Mouse (Mus musculus) limb, embryonic 12.5 days (tissue): ENCODE data around the gene Tex38. TPM values are rescaled to one million over a fixed set of nuclear protein-coding genes. Genes with fewer than 3 reads are reported as not detected.

Experiments
- ATAC-seq: fragments of 200-750 bp; cut with Nextera tagmentation; 2 replicates; pipeline ENCODE4 v1.8.0; 2017; ENCODE audit warnings: low read depth, moderate TSS enrichment; ENCODE audit not compliant: insufficient number of reproducible peaks, insufficient read depth, low FRiP score, low TSS enrichment
- H3K27ac ChIP-seq: fragments of 300-500 bp; sonication (generic); 2 replicates; pipeline ENCODE4 v1.5.1; 2016; ENCODE audit warnings: mild to moderate bottlenecking, moderate library complexity
- H3K27me3 ChIP-seq: fragments of 300-500 bp; sonication (generic); 2 replicates; pipeline ENCODE4 v1.6.1; 2016; ENCODE audit warnings: mild to moderate bottlenecking, moderate library complexity
- H3K36me3 ChIP-seq: fragments of 300-500 bp; sonication (generic); 2 replicates; pipeline ENCODE4 v1.6.1; 2016; ENCODE audit warnings: mild to moderate bottlenecking, moderate library complexity
- H3K4me1 ChIP-seq: fragments of 300-500 bp; sonication (generic); replicated peaks from 2 replicates; pipeline ENCODE4 v1.6.1; 2016
- H3K4me2 ChIP-seq: fragments of 300-500 bp; sonication (generic); 2 replicates; pipeline ENCODE4 v1.6.1; 2016; ENCODE audit warnings: mild to moderate bottlenecking, moderate library complexity
- H3K4me3 ChIP-seq: fragments of 300-500 bp; sonication (generic); replicated peaks from 2 replicates; pipeline ENCODE4 v1.5.1; 2016; ENCODE audit warnings: mild to moderate bottlenecking
- H3K9ac ChIP-seq: fragments of 300-500 bp; sonication (generic); replicated peaks from 2 replicates; pipeline ENCODE4 v1.6.1; 2016; ENCODE audit warnings: mild to moderate bottlenecking, moderate library complexity
- H3K9me3 ChIP-seq: fragments of 300-500 bp; sonication (generic); 2 replicates; pipeline ENCODE4 v1.6.1; 2016; ENCODE audit warnings: mild to moderate bottlenecking, moderate library complexity
- WGBS: fragments of 180-500 bp; shearing (Covaris S2); methylation state at CpG from one replicate; pipeline ENCODE4 v1.1.7; 2016; 5-methylcytosine and 5-hydroxymethylcytosine counted together
- polyA plus RNA-seq: library from polyadenylated mRNA; unstranded; fragments of >200 nt; fragmentation: Nextera tagmentation; extraction: Ambion mirVana; gene quantifications from 2 replicates; pipeline ENCODE4 v1.2.1, GENCODE M21; 2016

Gene Tex38
- 0.36 TPM in 1 of 2 replicates, not detected in the other for polyA plus RNA-seq

- H3K4me3 ChIP-seq = no peak within 1 kb of the TSS
- no peak for ATAC-seq
- H3K36me3 ChIP-seq = peaks cover 16% of the 10 kb centered on the region
- 88% methylated on average over 3 of the region's 3 CpGs for WGBS
- no peaks in the 10 kb centered on the region for H3K9me3 ChIP-seq
- no peak within 1 kb of the TSS for H3K27ac ChIP-seq
- H3K9ac ChIP-seq = no peak within 1 kb of the TSS
- H3K4me2 ChIP-seq = no peak within 1 kb of the TSS
- H3K27me3 ChIP-seq = no peaks in the 10 kb centered on the region
- H3K4me1 ChIP-seq = peaks cover 12% of the 10 kb centered on the region
Observed at GRCm38 (mm10) chr4:115780918-115781317, at the start of gene Tex38. Tex38 (minus strand) TSS chr4:115781018.

DNA sequence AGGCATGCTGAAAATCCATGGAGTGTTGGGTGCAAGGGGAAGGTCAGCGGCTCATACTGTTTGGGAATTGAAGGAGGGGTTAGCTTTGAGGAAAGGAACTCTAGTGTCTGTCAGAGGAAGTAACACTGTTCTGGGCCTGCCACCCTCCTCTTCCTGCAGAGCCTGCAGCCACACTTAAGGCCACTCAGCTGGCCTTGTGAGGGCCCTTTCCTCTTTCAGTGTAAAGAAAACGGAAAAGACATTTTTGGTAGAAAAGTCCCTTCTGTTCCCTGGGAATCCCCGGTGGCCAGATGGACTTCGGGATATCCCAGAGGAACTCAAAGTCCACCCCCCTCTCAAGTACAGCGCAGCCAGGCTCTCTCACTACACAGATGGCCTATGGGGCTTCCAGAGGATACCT is 49.7 kb upstream of the Tex38 start:
- no peak for ATAC-seq
- H3K9ac ChIP-seq = no peak overlapping the region
- H3K4me3 ChIP-seq = no peak overlapping the region
- H3K27ac ChIP-seq = no peak overlapping the region
- no peak overlapping the region for H3K4me2 ChIP-seq
- WGBS = 80% methylated on average over 5 of the region's 5 CpGs
- no peaks in the 10 kb centered on the region for H3K9me3 ChIP-seq
- H3K27me3 ChIP-seq = peaks cover 8% of the 10 kb centered on the region; the same call in 1 of the 2 replicates
- peaks cover 36% of the 10 kb centered on the region for H3K36me3 ChIP-seq
- H3K4me1 ChIP-seq = peaks cover 8% of the 10 kb centered on the region

- Histone ChIP-seq H3K27me3 (peaks cover 8% of the 10 kb centered on the region; the same call in 1 of the 2 replicates), H3K4me1 (peaks cover 8% of the 10 kb centered on the region)
Observed at GRCm38 (mm10) chr4:115828572-115828902, 47.7 kb upstream of the Tex38 start.

GRCm38 (mm10) chr4:115827888-115828571 is 47.2 kb upstream of the Tex38 start, which contains the start of gene Mob3c:
Mob3c (plus strand) TSS chr4:115828092.
- peaks cover 17% of the 10 kb centered on the region; the same call in 1 of the 2 replicates for H3K36me3 ChIP-seq
- peak; percentile 79 for ATAC-seq
- peaks cover 8% of the 10 kb centered on the region; the same call in 1 of the 2 replicates for H3K27me3 ChIP-seq
- under 1% methylated on average over 48 of the region's 57 CpGs for WGBS
- H3K4me2 ChIP-seq = peak within 1 kb of the TSS; percentile 74
- H3K27ac ChIP-seq = peak within 1 kb of the TSS; percentile 70
- peak within 1 kb of the TSS; percentile 83 for H3K4me3 ChIP-seq
- H3K9ac ChIP-seq = peak within 1 kb of the TSS; percentile 74
- H3K4me1 ChIP-seq = peaks cover 8% of the 10 kb centered on the region
- no peaks in the 10 kb centered on the region for H3K9me3 ChIP-seq

More at GRCm38 (mm10) chr4:115828572-115828902, 47.7 kb upstream of the Tex38 start:
- ATAC-seq = no peak; the same call in none of the 2 replicates
- H3K27ac ChIP-seq = no peak overlapping the region
- peak overlapping the region; percentile 83 for H3K4me3 ChIP-seq
- peak overlapping the region; percentile 74 for H3K4me2 ChIP-seq
- H3K36me3 ChIP-seq = peaks cover 19% of the 10 kb centered on the region; the same call in 1 of the 2 replicates
- H3K9ac ChIP-seq = peak overlapping the region; percentile 74
- WGBS = 6% methylated on average over 8 of the region's 8 CpGs
- no peaks in the 10 kb centered on the region for H3K9me3 ChIP-seq

GRCm38 (mm10) chr4:115827535-115827887 is 46.7 kb upstream of the Tex38 start:
- Histone ChIP-seq H3K36me3 (peaks cover 15% of the 10 kb centered on the region; the same call in 1 of the 2 replicates), H3K27ac (peak overlapping the region; percentile 70), H3K27me3 (peaks cover 8% of the 10 kb centered on the region; the same call in 1 of the 2 replicates), H3K9ac (peak overlapping the region; percentile 74), H3K4me3 (peak overlapping the region; percentile 83), H3K9me3 (no peaks in the 10 kb centered on the region), H3K4me2 (peak overlapping the region; percentile 74), H3K4me1 (peaks cover 8% of the 10 kb centered on the region)
- no peak for ATAC-seq
- WGBS = 7% methylated on average over 4 of the region's 4 CpGs

- 69% methylated on average over 3 of the region's 3 CpGs for WGBS
- H3K9ac ChIP-seq = no peak overlapping the region
- H3K4me2 ChIP-seq = peak overlapping the region; percentile 74; the same call in 1 of the 2 replicates
- no peak for ATAC-seq
- H3K36me3 ChIP-seq = peaks cover 10% of the 10 kb centered on the region; the same call in 1 of the 2 replicates
- no peak overlapping the region for H3K27ac ChIP-seq
- H3K27me3 ChIP-seq = peaks cover 8% of the 10 kb centered on the region; the same call in 1 of the 2 replicates
- H3K9me3 ChIP-seq = no peaks in the 10 kb centered on the region
- peaks cover 8% of the 10 kb centered on the region for H3K4me1 ChIP-seq
- peak overlapping the region; percentile 83; the same call in 1 of the 2 replicates for H3K4me3 ChIP-seq
Observed at GRCm38 (mm10) chr4:115827066-115827465, 46.2 kb upstream of the Tex38 start.

DNA sequence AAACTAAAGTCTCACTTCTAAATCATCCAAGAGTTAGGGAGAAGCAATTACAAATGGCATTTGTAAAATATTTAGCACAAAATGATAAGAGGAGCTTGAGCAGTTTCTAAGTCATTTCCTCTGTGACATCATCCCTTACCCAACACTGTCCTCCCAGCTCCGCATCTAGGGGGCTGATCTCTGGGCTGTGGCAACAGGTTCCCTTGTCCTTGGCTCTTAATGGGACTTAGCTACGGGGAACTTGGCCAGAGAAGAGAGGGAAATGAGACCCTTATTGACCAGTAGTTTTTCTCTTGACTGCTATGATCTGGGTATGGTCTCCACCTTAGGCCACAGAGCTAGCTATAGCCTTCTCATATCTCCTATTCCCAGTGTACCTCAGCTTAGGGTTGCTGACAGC is 44.5 kb upstream of the Tex38 start:
- Histone ChIP-seq H3K4me2 (no peak overlapping the region), H3K27ac (no peak overlapping the region), H3K9me3 (no peaks in the 10 kb centered on the region), H3K36me3 (no peaks in the 10 kb centered on the region), H3K4me3 (no peak overlapping the region), H3K27me3 (peaks cover 2% of the 10 kb centered on the region; the same call in 1 of the 2 replicates), H3K9ac (no peak overlapping the region), H3K4me1 (peaks cover 8% of the 10 kb centered on the region)
- 75% methylated on average over 2 of the region's 2 CpGs for WGBS
- ATAC-seq = no peak

GRCm38 (mm10) chr4:115824178-115824577 is 43.4 kb upstream of the Tex38 start:
- H3K36me3 ChIP-seq = 0 out of 2 replicates have a peak, but pooled peaks cover 2% of the 10 kb centered on the region
- H3K4me1 ChIP-seq = peaks cover 8% of the 10 kb centered on the region
- no peak overlapping the region for H3K4me3 ChIP-seq
- H3K27ac ChIP-seq = no peak overlapping the region
- 65% methylated on average over 2 of the region's 2 CpGs for WGBS
- ATAC-seq = no peak
- no peak overlapping the region for H3K4me2 ChIP-seq
- H3K27me3 ChIP-seq = no peaks in the 10 kb centered on the region
- no peak overlapping the region for H3K9ac ChIP-seq
- H3K9me3 ChIP-seq = no peaks in the 10 kb centered on the region

DNA sequence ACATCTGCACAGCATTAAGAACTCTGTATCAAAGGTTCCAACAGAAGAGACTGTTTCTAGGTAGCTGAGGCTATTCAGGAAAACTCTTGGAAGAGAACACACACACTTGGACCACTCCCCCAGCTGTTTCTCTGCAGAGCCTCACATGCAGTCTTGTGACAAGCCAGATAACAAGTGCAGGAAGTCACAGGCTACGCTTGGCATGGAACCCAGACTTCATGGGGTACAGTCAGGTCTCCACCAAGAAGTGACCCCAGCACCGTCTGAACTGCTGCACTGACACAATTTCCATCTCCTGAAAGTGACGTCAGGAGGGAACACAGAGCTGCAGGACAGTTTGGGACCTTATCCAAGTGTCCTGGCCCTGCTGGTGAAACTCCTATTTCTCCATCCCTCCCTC is 41.1 kb upstream of the Tex38 start:
- Histone ChIP-seq H3K4me1 (no peaks in the 10 kb centered on the region), H3K4me2 (no peak overlapping the region), H3K36me3 (0 out of 2 replicates have a peak, but pooled peaks cover 2% of the 10 kb centered on the region), H3K9ac (no peak overlapping the region), H3K27ac (no peak overlapping the region), H3K9me3 (no peaks in the 10 kb centered on the region), H3K27me3 (no peaks in the 10 kb centered on the region), H3K4me3 (no peak overlapping the region)
- WGBS = 82% methylated on average over 3 of the region's 3 CpGs
- no peak for ATAC-seq

DNA sequence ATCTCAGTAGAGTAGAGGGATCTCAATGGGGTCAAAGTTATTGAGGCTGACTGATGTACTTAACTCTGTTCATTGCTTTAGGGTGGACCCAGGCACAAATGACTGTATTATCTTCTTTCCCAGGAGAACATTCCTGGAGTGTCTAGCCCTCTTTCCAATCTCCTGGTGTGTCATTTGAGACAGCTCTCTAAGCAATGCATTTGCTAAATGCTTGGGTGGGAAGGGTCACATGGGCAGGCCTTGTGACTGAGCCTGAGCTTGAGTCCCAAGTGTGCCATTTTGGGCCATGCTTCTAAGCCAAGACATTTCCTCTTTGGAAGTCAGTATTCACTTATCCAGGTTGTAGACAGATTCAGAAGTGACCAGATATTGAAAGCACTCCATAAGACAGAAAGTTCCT is 40.6 kb upstream of the Tex38 start:
- no peaks in the 10 kb centered on the region for H3K4me1 ChIP-seq
- H3K4me3 ChIP-seq = no peak overlapping the region
- H3K9me3 ChIP-seq = no peaks in the 10 kb centered on the region

DNA sequence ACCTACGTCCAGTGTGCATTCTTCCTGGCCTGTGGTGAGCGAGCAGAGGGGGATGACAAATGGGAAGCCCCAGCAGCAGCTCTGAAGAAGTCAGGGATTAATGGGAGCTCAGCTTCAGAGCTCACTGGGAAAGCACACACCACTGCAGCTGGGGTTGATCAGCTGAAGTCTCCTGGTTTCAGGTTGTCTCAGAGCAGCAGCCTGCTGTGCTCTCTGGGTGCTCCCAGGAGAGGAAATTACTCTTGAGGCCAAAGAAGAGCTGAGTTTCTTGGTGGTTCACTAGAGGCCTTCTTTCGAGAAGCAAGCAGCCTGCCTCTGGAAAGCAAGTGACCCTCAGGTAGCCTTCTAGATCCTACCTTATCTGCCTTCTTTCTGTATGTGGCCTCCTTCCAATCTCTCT is 40.1 kb upstream of the Tex38 start:
- Histone ChIP-seq H3K9ac (no peak overlapping the region), H3K36me3 (peaks cover 9% of the 10 kb centered on the region; the same call in 1 of the 2 replicates), H3K4me2 (no peak overlapping the region), H3K27ac (no peak overlapping the region), H3K4me3 (no peak overlapping the region), H3K27me3 (no peaks in the 10 kb centered on the region), H3K4me1 (no peaks in the 10 kb centered on the region), H3K9me3 (no peaks in the 10 kb centered on the region)
- WGBS = 68% methylated on average over 3 of the region's 3 CpGs
- no peak for ATAC-seq

More for the DNA sequence above, 40.6 kb upstream of the Tex38 start:
- no peak for ATAC-seq
- H3K36me3 ChIP-seq = 0 out of 2 replicates have a peak, but pooled peaks cover 4% of the 10 kb centered on the region
- no peak overlapping the region for H3K4me2 ChIP-seq
- H3K27ac ChIP-seq = no peak overlapping the region
- no peak overlapping the region for H3K9ac ChIP-seq
- H3K27me3 ChIP-seq = no peaks in the 10 kb centered on the region
